Mouse (Mus musculus) heart, adult 2 months (tissue): ENCODE results near the gene Dusp8.

Experiments
- CTCF ChIP-seq: fragments of 200-600 bp; IDR thresholded peaks from 2 replicates; pipeline ENCODE4 v1.8.1; 2022; ENCODE audit warnings: antibody characterized with exemption, mild to moderate bottlenecking, moderate library complexity
- EP300 ChIP-seq: fragments of 200-500 bp; IDR thresholded peaks from 2 replicates; pipeline ENCODE4 v1.6.1; 2011; ENCODE audit warnings: low read depth, low read length, control low read depth; ENCODE audit not compliant: insufficient read depth
- POLR2A ChIP-seq: fragments of 200-500 bp; IDR thresholded peaks from 2 replicates; pipeline ENCODE4 v1.6.1; 2011; ENCODE audit warnings: mild to moderate bottlenecking, low read depth, low read length, control low read depth; ENCODE audit not compliant: insufficient read depth

- TF ChIP-seq CTCF: no peak
- TF ChIP-seq EP300: no peak
- TF ChIP-seq POLR2A: no peak
These were observed 50.3 kb downstream of the Dusp8 start for GRCm38 (mm10) chr7:142045344-142045743.
